Mouse (Mus musculus) forebrain, embryonic 12.5 days (tissue): ENCODE results near the gene Sec31a. TPM values are rescaled to one million over a fixed set of nuclear protein-coding genes. Genes with fewer than 3 reads are reported as not detected.

Experiments used
- polyA plus RNA-seq: library from polyadenylated mRNA; unstranded; fragments of >200 nt; fragmentation: Nextera tagmentation; extraction: Ambion mirVana; gene quantifications from 2 replicates; pipeline ENCODE4 v1.2.1, GENCODE M21; 2016

Sec31a gene
- polyA plus RNA-seq, 1 experiment from 2014 or later, result 96.3 TPM

Other genes starting within 250 kb of the Sec31a start
- gene Lin54, start 84.4 kb upstream of the Sec31a start, polyA plus RNA-seq, result 17.6 and 18.3 TPM in 2 replicates
- 198 and 200 TPM in 2 replicates for gene Cops4, start 102.1 kb upstream of the Sec31a start, polyA plus RNA-seq
- 0.56 and 0.63 TPM in 2 replicates for gene Plac8, start 156.0 kb upstream of the Sec31a start, polyA plus RNA-seq